Mouse (Mus musculus): ENCODE data around the gene Zfr2. TPM values are rescaled to one million over a fixed set of nuclear protein-coding genes. Genes with fewer than 3 reads are reported as not detected.
A peak's percentile ranks its signal among the peaks of the same experiment; 100 is the strongest.

The Zfr2 gene
- total RNA-seq, 2 experiments from 2014 or later, result 2.7 to 3.4 TPM

- intact Hi-C loops (cut with DNase I), result no loop called here
- no peak for DNase-seq
Observed at GRCm38 (mm10) chr10:81279496-81279895, 46.5 kb downstream of the Zfr2 start.

- intact Hi-C loops (cut with DNase I), result no loop called here
- DNase-seq, result no peak
Observed at GRCm38 (mm10) chr10:81284189-81284588, 51.2 kb downstream of the Zfr2 start.

- intact Hi-C loops (cut with DNase I), result no loop called here
- no peak for DNase-seq
Observed at GRCm38 (mm10) chr10:81284719-81285118, 51.8 kb downstream of the Zfr2 start.

- peak; percentile 92 to 97 for DNase-seq
- intact Hi-C loops (cut with DNase I), result loop anchor here (2.0 kb wide), 1 partner anchor 41 kb away; no protein-coding TSS in a partner anchor
Observed at GRCm38 (mm10) chr10:81285694-81286450, 52.9 kb downstream of the Zfr2 start.

- intact Hi-C loops (cut with DNase I), result loop anchor here (2.0 kb wide), 1 partner anchor 42 kb away; no protein-coding TSS in a partner anchor
Observed at GRCm38 (mm10) chr10:81286586-81286985, 53.6 kb downstream of the Zfr2 start.

GRCm38 (mm10) chr10:81287513-81288157, 54.7 kb downstream of the Zfr2 start:
- peak; percentile 52 to 78 for DNase-seq
- intact Hi-C loops (cut with DNase I), result loop anchor here (2.0 kb wide), 3 partner anchors 43 to 163 kb away; partner anchors contain the start of gene Gipc3

More at GRCm38 (mm10) chr10:81286586-81286985, 53.6 kb downstream of the Zfr2 start:
- no peak for DNase-seq

GRCm38 (mm10) chr10:81288601-81289000, 55.6 kb downstream of the Zfr2 start:
- intact Hi-C loops (cut with DNase I), result loop anchor here (2.0 kb wide), 2 partner anchors 54 to 162 kb away; partner anchors contain the start of gene Gipc3
- peak in 1 of 2 experiments; percentile 64 for DNase-seq

GRCm38 (mm10) chr10:81289278-81289677, 56.3 kb downstream of the Zfr2 start:
- intact Hi-C loops (cut with DNase I), result loop anchor here (1.0 to 2.0 kb wide), 3 partner anchors 16 to 162 kb away; partner anchors contain the start of gene Gipc3
- peak; percentile 75 to 77 for DNase-seq

GRCm38 (mm10) chr10:81289811-81290210, 56.9 kb downstream of the Zfr2 start:
- intact Hi-C loops (cut with DNase I), result loop anchor here (1.0 to 2.0 kb wide), 3 partner anchors 15 to 161 kb away; partner anchors contain the start of gene Gipc3
- no peak for DNase-seq

GRCm38 (mm10) chr10:81290698-81291460, 57.9 kb downstream of the Zfr2 start:
- intact Hi-C loops (cut with DNase I), result no loop called here
- DNase-seq, result no peak

GRCm38 (mm10) chr10:81291511-81292104, 58.7 kb downstream of the Zfr2 start, which contains the start of gene Tjp3:
TSS of gene Tjp3 (minus strand) at chr10:81291581.
- intact Hi-C loops (cut with DNase I), result no loop called here
- no peak for DNase-seq

GRCm38 (mm10) chr10:81292554-81293333, 59.8 kb downstream of the Zfr2 start, which contains the start of gene Pip5k1c:
TSS of gene Pip5k1c (plus strand) at chr10:81292963.
- intact Hi-C loops (cut with DNase I), result no loop called here

GRCm38 (mm10) chr10:81293334-81294030, 60.5 kb downstream of the Zfr2 start:
- intact Hi-C loops (cut with DNase I), result no loop called here
- no peak for DNase-seq

More at GRCm38 (mm10) chr10:81292554-81293333, 59.8 kb downstream of the Zfr2 start, which contains the start of gene Pip5k1c:
- DNase-seq, result peak; percentile 99

GRCm38 (mm10) chr10:81294442-81294841, 61.5 kb downstream of the Zfr2 start:
- no peak for DNase-seq
- intact Hi-C loops (cut with DNase I), result no loop called here

GRCm38 (mm10) chr10:81295185-81295584, 62.2 kb downstream of the Zfr2 start:
- no peak for DNase-seq
- intact Hi-C loops (cut with DNase I), result no loop called here

GRCm38 (mm10) chr10:81297246-81297645, 64.3 kb downstream of the Zfr2 start:
- intact Hi-C loops (cut with DNase I), result no loop called here
- no peak for DNase-seq

GRCm38 (mm10) chr10:81297845-81298244, 64.9 kb downstream of the Zfr2 start:
- intact Hi-C loops (cut with DNase I), result no loop called here
- DNase-seq, result peak; percentile 58 to 60

- no peak for DNase-seq
- intact Hi-C loops (cut with DNase I), result no loop called here
Observed at GRCm38 (mm10) chr10:81298369-81299100, 65.6 kb downstream of the Zfr2 start.
